Mouse (Mus musculus): ENCODE measurements around the gene Diaph2.

- TF ChIP-seq POLR2A (IDR thresholded peaks at IDR 0.05; ENCODE audit: borderline replicate concordance, extremely low read depth, low read depth, low read length) (no peak), CTCF (IDR thresholded peaks at IDR 0.05; ENCODE audit: insufficient read depth, low read length) (no peak)
Observed at GRCm38 (mm10) chrX:129774478-129774877, 24.9 kb downstream of the Diaph2 start.
